8 mouse cellular contexts compared by ENCODE assay signal in the genomic region with DNA sequence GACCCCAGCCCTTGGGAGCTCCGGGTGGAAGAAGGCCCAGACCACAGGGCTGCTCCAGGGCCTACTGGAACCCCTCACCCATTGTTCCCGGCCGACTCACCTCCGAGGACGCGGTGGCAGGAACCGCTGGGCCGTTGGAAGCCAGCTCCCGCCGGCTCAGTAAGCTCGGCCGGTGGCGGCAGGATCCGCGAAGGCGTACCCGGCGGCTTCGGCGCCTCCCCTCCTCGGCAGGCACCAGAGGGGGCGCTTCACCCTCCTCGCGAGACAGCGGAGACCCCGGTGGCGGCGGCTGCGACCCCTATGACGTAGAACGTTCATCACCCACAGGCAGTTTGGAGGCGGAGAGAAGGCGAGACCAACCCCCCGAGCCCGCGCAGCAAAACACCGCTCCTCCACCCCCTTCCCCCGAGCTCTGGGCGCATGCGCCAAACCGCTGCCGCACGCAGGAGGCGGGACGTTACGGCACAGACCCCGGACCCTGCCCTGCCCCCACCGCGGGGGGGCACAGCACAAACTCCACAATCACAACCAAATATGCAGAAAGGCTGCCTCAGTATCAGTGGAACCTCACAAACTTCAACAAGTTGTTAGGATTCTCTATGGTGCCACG. TPM values are rescaled to one million over a fixed set of nuclear protein-coding genes. Genes with fewer than 3 reads are reported as not detected.
DNase-seq lines count a peak whose midpoint lies in the region; ATAC-seq lines count a peak whose summit lies in the region.

No protein-coding gene starts in this region.

- H3K36me3 ChIP-seq in hindbrain, embryonic 16.5 days (ENCODE audit: control insufficient read depth, insufficient read depth, low read length) = peaks cover 2% of the 10 kb centered on the region; the same call in 1 of the 2 replicates
- peaks cover 22% of the 10 kb centered on the region for H3K36me3 ChIP-seq in macrophage (ENCODE audit: inconsistent target)

- H3K79me2 ChIP-seq in macrophage (ENCODE audit: inconsistent target) = peaks cover 72% of the 10 kb centered on the region

- H3K4me3 ChIP-seq in hindbrain, embryonic 16.5 days (ENCODE audit: low read length) = peak overlapping the region; percentile 92
- peak overlapping the region; percentile 98 for H3K4me3 ChIP-seq in macrophage (ENCODE audit: inconsistent target)

- H3K4me1 ChIP-seq in hindbrain, embryonic 16.5 days (ENCODE audit: control insufficient read depth, insufficient read depth, low read depth, low read length) = peaks cover 18% of the 10 kb centered on the region

- peak overlapping the region; percentile 91 for H3K4me2 ChIP-seq in hindbrain, embryonic 16.5 days (ENCODE audit: low read length)

- H3K9ac ChIP-seq in hindbrain, embryonic 16.5 days (ENCODE audit: low read depth, low read length) = peak overlapping the region; percentile 87

- peak overlapping the region; percentile 99 for H3K27ac ChIP-seq in hindbrain, embryonic 16.5 days (ENCODE audit: low read depth, low read length)
- peak overlapping the region; percentile 96 for H3K27ac ChIP-seq in macrophage

- H3K9me3 ChIP-seq in hindbrain, embryonic 16.5 days (ENCODE audit: control insufficient read depth, low read length) = no peaks in the 10 kb centered on the region

- ATAC-seq in hindbrain, embryonic 16.5 days = peak; percentile 82

- WGBS in hindbrain, embryonic 16.5 days = under 1% methylated on average over 42 of the region's 50 CpGs
- WGBS in macrophage (ENCODE audit: missing documents) = 1% methylated on average over 49 of the region's 50 CpGs

- peak; percentile 94 for DNase-seq in R1 (ENCODE audit: low read depth, low spot score)
- DNase-seq in cerebellum, postnatal 25 days = peak; percentile 83 to 88
- peak; percentile 89 to 94 for DNase-seq in frontal cortex, postnatal 36 days (ENCODE audit: low spot score in 2 of 2)
- peak; percentile 88 to 94 for DNase-seq in left cerebral cortex, adult 18-20 months (ENCODE audit: low spot score in 2 of 2)
- DNase-seq in right cerebral cortex, adult 18-20 months = peak; percentile 92
- DNase-seq in urinary bladder, postnatal 10 days (ENCODE audit: low spot score) = peak; percentile 75

- H3K27me3 ChIP-seq in hindbrain, embryonic 16.5 days (replicated peaks; ENCODE audit: control insufficient read depth, insufficient read depth, low read length) = no peaks in the 10 kb centered on the region

RNA-seq across cellular contexts. Expression of gene Smim27, which starts 1.1 kb away (rescaled TPM):
- 12.5 TPM in 2 replicates for polyA plus RNA-seq in hindbrain, embryonic 16.5 days (2015; fragmentation: Nextera tagmentation; extraction: Ambion mirVana)
- total RNA-seq in left cerebral cortex, adult 18-20 months (2021) = 10 to 100 TPM; 12.6 to 13.6 TPM
- 1 to 10 TPM in 13 of 26 experiments, under 1 TPM in 4, not detected in 9; 0.81 to 6.5 (median 2.3) TPM for total RNA-seq in macrophage (2018; cell fraction: chromatin; rRNA removed)
- total RNA-seq in macrophage (2018; cell fraction: cytosol; rRNA removed) = 10 to 100 TPM in 2 of 26 experiments, 1 to 10 TPM in 24; 4.4 to 22.0 (median 5.7) TPM
- 1 to 10 TPM in 24 of 26 experiments, under 1 TPM in 1, not detected in 1; 0.60 to 7.3 (median 2.6) TPM for total RNA-seq in macrophage (2018; cell fraction: nucleus; rRNA removed)
- polyA plus RNA-seq in macrophage (2018) = 0.82 to 5.0 TPM (median 4.7 TPM) in 3 replicates

RNA-seq across cellular contexts. Expression of gene Topors, which starts 1.3 kb away (rescaled TPM):
- polyA plus RNA-seq in hindbrain, embryonic 16.5 days (2015; fragmentation: Nextera tagmentation; extraction: Ambion mirVana) = 28.8 and 31.5 TPM in 2 replicates
- 10 to 100 TPM; 20.2 to 21.6 TPM for total RNA-seq in left cerebral cortex, adult 18-20 months (2021)
- 10 to 100 TPM; 13.3 to 52.2 (median 26.9) TPM for total RNA-seq in macrophage (2018; cell fraction: chromatin; rRNA removed)
- 10 to 100 TPM; 26.0 to 49.3 (median 34.1) TPM for total RNA-seq in macrophage (2018; cell fraction: cytosol; rRNA removed)
- 10 to 100 TPM; 15.4 to 55.4 (median 33.6) TPM for total RNA-seq in macrophage (2018; cell fraction: nucleus; rRNA removed)
- 31.6 to 53.7 TPM (median 31.7 TPM) in 3 replicates for polyA plus RNA-seq in macrophage (2018)

RNA-seq across cellular contexts. Expression of gene Ndufb6, which starts 10.9 kb away (rescaled TPM):
- 369 and 426 TPM in 2 replicates for polyA plus RNA-seq in hindbrain, embryonic 16.5 days (2015; fragmentation: Nextera tagmentation; extraction: Ambion mirVana)
- 100 to 1,000 TPM; 180 to 195 TPM for total RNA-seq in left cerebral cortex, adult 18-20 months (2021)
- total RNA-seq in macrophage (2018; cell fraction: chromatin; rRNA removed) = 10 to 100 TPM in 1 of 26 experiments, 1 to 10 TPM in 13, not detected in 12; 1.5 to 13.8 (median 2.8) TPM
- total RNA-seq in macrophage (2018; cell fraction: cytosol; rRNA removed) = 10 to 100 TPM; 48.6 to 76.5 (median 60.9) TPM
- 10 to 100 TPM in 9 of 26 experiments, 1 to 10 TPM in 17; 4.2 to 18.1 (median 7.5) TPM for total RNA-seq in macrophage (2018; cell fraction: nucleus; rRNA removed)
- polyA plus RNA-seq in macrophage (2018) = 20.0 to 125 TPM (median 65.2 TPM) in 3 replicates

RNA-seq across cellular contexts. Expression of gene Ddx58, which starts 28.7 kb away (rescaled TPM):
- 3.3 TPM in 2 replicates for polyA plus RNA-seq in hindbrain, embryonic 16.5 days (2015; fragmentation: Nextera tagmentation; extraction: Ambion mirVana)
- total RNA-seq in left cerebral cortex, adult 18-20 months (2021) = 1 to 10 TPM; 4.0 to 4.4 TPM
- total RNA-seq in macrophage (2018; cell fraction: chromatin; rRNA removed) = 100 to 1,000 TPM; 160 to 988 (median 534) TPM
- total RNA-seq in macrophage (2018; cell fraction: cytosol; rRNA removed) = 100 to 1,000 TPM in 17 of 26 experiments, 10 to 100 TPM in 9; 73.1 to 408 (median 193) TPM
- 100 to 1,000 TPM; 133 to 726 (median 483) TPM for total RNA-seq in macrophage (2018; cell fraction: nucleus; rRNA removed)
- 54.8 to 145 TPM (median 63.2 TPM) in 3 replicates for polyA plus RNA-seq in macrophage (2018)

Comparison
In these comparisons a context has a peak if more than half of its experiments do, and no peak if none do; other contexts are left out.
1. Peak in every context shown above with its lines: DNase-seq, ATAC-seq, H3K4me3 ChIP-seq and H3K27ac ChIP-seq.